Mouse (Mus musculus) limb, embryonic 10.5 days (tissue): ENCODE results near the gene Hes6. TPM values are rescaled to one million over a fixed set of nuclear protein-coding genes. Genes with fewer than 3 reads are reported as not detected.

Source experiments
- DNase-seq: peaks from one replicate; pipeline ENCODE4 v3.0.0-alpha.2; 2017; ENCODE audit warnings: low spot score
- H3K27ac ChIP-seq: fragments of 300-500 bp; sonication (generic); 2 replicates; pipeline ENCODE4 v1.5.1; 2016; ENCODE audit warnings: mild to moderate bottlenecking
- H3K27me3 ChIP-seq: fragments of 300-500 bp; sonication (generic); 2 replicates; pipeline ENCODE4 v1.6.1; 2016; ENCODE audit warnings: low read depth, mild to moderate bottlenecking; ENCODE audit not compliant: poor library complexity, severe bottlenecking
- H3K36me3 ChIP-seq: fragments of 300-500 bp; sonication (generic); 2 replicates; pipeline ENCODE4 v1.6.1; 2016; ENCODE audit warnings: mild to moderate bottlenecking, moderate library complexity
- H3K4me1 ChIP-seq: fragments of 300-500 bp; sonication (generic); 2 replicates; pipeline ENCODE4 v1.6.1; 2016
- H3K4me3 ChIP-seq: fragments of 300-500 bp; sonication (generic); 2 replicates; pipeline ENCODE4 v1.5.1; 2016; ENCODE audit warnings: mild to moderate bottlenecking, moderate library complexity
- H3K9me3 ChIP-seq: fragments of 300-500 bp; sonication (generic); replicated peaks from 2 replicates; pipeline ENCODE4 v1.6.1; 2016; ENCODE audit warnings: mild to moderate bottlenecking
- WGBS: fragments of 180-500 bp; shearing (Covaris S2); methylation state at CpG from one replicate; pipeline ENCODE4 v1.1.7; 2016; 5-methylcytosine and 5-hydroxymethylcytosine counted together
- polyA plus RNA-seq: library from polyadenylated mRNA; unstranded; fragments of >200 nt; fragmentation: Nextera tagmentation; extraction: Ambion mirVana; gene quantifications from 2 replicates; pipeline ENCODE4 v1.2.1, GENCODE M21; 2016

The Hes6 gene
- polyA plus RNA-seq, 1 experiment from 2014 or later: 111 TPM

- H3K4me3 ChIP-seq: no peak overlapping the region
- peaks cover 37% of the 10 kb centered on the region for H3K4me1 ChIP-seq
- no peak overlapping the region for H3K27ac ChIP-seq
- no peaks in the 10 kb centered on the region for H3K36me3 ChIP-seq
- 93% methylated on average over 9 of the region's 9 CpGs for WGBS
- H3K27me3 ChIP-seq: peaks cover 18% of the 10 kb centered on the region
- no peaks in the 10 kb centered on the region for H3K9me3 ChIP-seq
- DNase-seq: no peak
Measured at GRCm38 (mm10) chr1:91453932-91454331, 40.1 kb upstream of the Hes6 start.

GRCm38 (mm10) chr1:91451547-91452084 lies 37.8 kb upstream of the Hes6 start:
- 48% methylated on average over 5 of the region's 5 CpGs for WGBS
- H3K36me3 ChIP-seq: peaks cover 15% of the 10 kb centered on the region
- no peak overlapping the region for H3K4me3 ChIP-seq
- H3K27me3 ChIP-seq: no peaks in the 10 kb centered on the region
- H3K9me3 ChIP-seq: no peaks in the 10 kb centered on the region
- no peak overlapping the region for H3K27ac ChIP-seq
- DNase-seq: no peak
- H3K4me1 ChIP-seq: peaks cover 24% of the 10 kb centered on the region

- no peak overlapping the region for H3K27ac ChIP-seq
- H3K9me3 ChIP-seq: no peaks in the 10 kb centered on the region
- H3K4me3 ChIP-seq: no peak overlapping the region
- H3K4me1 ChIP-seq: peaks cover 16% of the 10 kb centered on the region
- DNase-seq: no peak
- H3K36me3 ChIP-seq: peaks cover 16% of the 10 kb centered on the region
- H3K27me3 ChIP-seq: no peaks in the 10 kb centered on the region
- 89% methylated on average over 5 of the region's 5 CpGs for WGBS
Measured at GRCm38 (mm10) chr1:91450851-91451250, 37.0 kb upstream of the Hes6 start.

- WGBS: 94% methylated on average over 10 of the region's 10 CpGs
- no peak for DNase-seq
- Histone ChIP-seq H3K4me1 (peaks cover 9% of the 10 kb centered on the region; the same call in 1 of the 2 replicates), H3K27me3 (no peaks in the 10 kb centered on the region), H3K9me3 (no peaks in the 10 kb centered on the region), H3K4me3 (no peak overlapping the region), H3K27ac (no peak overlapping the region), H3K36me3 (peaks cover 16% of the 10 kb centered on the region)
Measured at GRCm38 (mm10) chr1:91448688-91449087, 34.9 kb upstream of the Hes6 start.

GRCm38 (mm10) chr1:91446511-91446910 lies 32.7 kb upstream of the Hes6 start:
- 90% methylated on average over 4 of the region's 4 CpGs for WGBS
- H3K27me3 ChIP-seq: no peaks in the 10 kb centered on the region
- H3K9me3 ChIP-seq: no peaks in the 10 kb centered on the region
- H3K4me3 ChIP-seq: no peak overlapping the region
- peaks cover 11% of the 10 kb centered on the region for H3K4me1 ChIP-seq
- H3K36me3 ChIP-seq: peaks cover 16% of the 10 kb centered on the region
- H3K27ac ChIP-seq: no peak overlapping the region
- DNase-seq: no peak

- Histone ChIP-seq H3K9me3 (no peaks in the 10 kb centered on the region), H3K4me3 (no peak overlapping the region), H3K27me3 (no peaks in the 10 kb centered on the region), H3K27ac (no peak overlapping the region), H3K4me1 (peaks cover 9% of the 10 kb centered on the region), H3K36me3 (peaks cover 16% of the 10 kb centered on the region)
- no peak for DNase-seq
- 79% methylated on average over 8 of the region's 8 CpGs for WGBS
Measured at GRCm38 (mm10) chr1:91446060-91446459, 32.2 kb upstream of the Hes6 start.

- Histone ChIP-seq H3K4me3 (no peak overlapping the region), H3K9me3 (no peaks in the 10 kb centered on the region), H3K36me3 (peaks cover 16% of the 10 kb centered on the region), H3K27ac (no peak overlapping the region), H3K4me1 (peaks cover 9% of the 10 kb centered on the region), H3K27me3 (no peaks in the 10 kb centered on the region)
- DNase-seq: no peak
- WGBS: 93% methylated on average over 17 of the region's 17 CpGs
Measured at GRCm38 (mm10) chr1:91444841-91445830, 31.3 kb upstream of the Hes6 start.

GRCm38 (mm10) chr1:91442350-91442990 lies 28.6 kb upstream of the Hes6 start:
- no peak for DNase-seq
- Histone ChIP-seq H3K36me3 (peaks cover 10% of the 10 kb centered on the region), H3K27ac (no peak overlapping the region)

GRCm38 (mm10) chr1:91441855-91442254 lies 28.0 kb upstream of the Hes6 start:
- Histone ChIP-seq H3K36me3 (peaks cover 4% of the 10 kb centered on the region; the same call in 1 of the 2 replicates), H3K4me3 (no peak overlapping the region), H3K27me3 (no peaks in the 10 kb centered on the region), H3K27ac (no peak overlapping the region), H3K4me1 (peaks cover 9% of the 10 kb centered on the region), H3K9me3 (no peaks in the 10 kb centered on the region)
- WGBS: 93% methylated on average over 3 of the region's 3 CpGs
- DNase-seq: no peak

More at GRCm38 (mm10) chr1:91442350-91442990, 28.6 kb upstream of the Hes6 start:
- no peaks in the 10 kb centered on the region for H3K9me3 ChIP-seq
- no peaks in the 10 kb centered on the region for H3K27me3 ChIP-seq
- no peak overlapping the region for H3K4me3 ChIP-seq
- 86% methylated on average over 7 of the region's 7 CpGs for WGBS
- peaks cover 9% of the 10 kb centered on the region for H3K4me1 ChIP-seq

GRCm38 (mm10) chr1:91439776-91440175 lies 25.9 kb upstream of the Hes6 start:
- Histone ChIP-seq H3K4me3 (no peak overlapping the region), H3K36me3 (no peaks in the 10 kb centered on the region)
- 87% methylated on average over 8 of the region's 8 CpGs for WGBS

GRCm38 (mm10) chr1:91437573-91437972 lies 23.7 kb upstream of the Hes6 start:
- WGBS: 89% methylated on average over 7 of the region's 7 CpGs
- peaks cover 4% of the 10 kb centered on the region for H3K4me1 ChIP-seq
- no peak overlapping the region for H3K4me3 ChIP-seq
- H3K27me3 ChIP-seq: no peaks in the 10 kb centered on the region
- DNase-seq: no peak
- H3K27ac ChIP-seq: no peak overlapping the region
- no peaks in the 10 kb centered on the region for H3K9me3 ChIP-seq
- H3K36me3 ChIP-seq: no peaks in the 10 kb centered on the region

More at GRCm38 (mm10) chr1:91439776-91440175, 25.9 kb upstream of the Hes6 start:
- H3K27ac ChIP-seq: no peak overlapping the region
- H3K4me1 ChIP-seq: peaks cover 13% of the 10 kb centered on the region
- DNase-seq: no peak
- H3K27me3 ChIP-seq: no peaks in the 10 kb centered on the region
- no peaks in the 10 kb centered on the region for H3K9me3 ChIP-seq

GRCm38 (mm10) chr1:91437083-91437400 lies 23.2 kb upstream of the Hes6 start:
- Histone ChIP-seq H3K4me1 (peaks cover 4% of the 10 kb centered on the region), H3K36me3 (no peaks in the 10 kb centered on the region), H3K27ac (no peak overlapping the region; the same call in 1 of the 2 replicates), H3K27me3 (no peaks in the 10 kb centered on the region), H3K9me3 (no peaks in the 10 kb centered on the region), H3K4me3 (no peak overlapping the region)
- WGBS: 86% methylated on average over 3 of the region's 3 CpGs
- DNase-seq: no peak
